Mouse (Mus musculus) lung, adult 2 months (tissue): Measurements from ENCODE around the gene Rex1bd. TPM values are rescaled to one million over a fixed set of nuclear protein-coding genes. Genes with fewer than 3 reads are reported as not detected.

Experiments used
- DNase-seq: peaks from one replicate; pipeline ENCODE4 v3.0.0; 2022
- H3K4me1 ChIP-seq: fragments of 200-500 bp; 2 replicates; pipeline ENCODE4 v1.6.1; 2011; ENCODE audit warnings: low read length; ENCODE audit not compliant: control insufficient read depth, insufficient read depth
- H3K4me3 ChIP-seq: fragments of 200-500 bp; replicated peaks from 2 replicates; pipeline ENCODE3; 2011; ENCODE audit warnings: low read depth, mild to moderate bottlenecking, control low read depth, low read length; ENCODE audit errors: extremely low read depth
- CTCF ChIP-seq: fragments of 200-500 bp; IDR thresholded peaks from 2 replicates; pipeline ENCODE4 v1.5.1; 2011; ENCODE audit warnings: mild to moderate bottlenecking, low read length, control low read depth; ENCODE audit not compliant: insufficient read depth
- POLR2A ChIP-seq: fragments of 200-500 bp; IDR thresholded peaks from 2 replicates; pipeline ENCODE4 v1.6.1; 2011; ENCODE audit warnings: low read depth, mild to moderate bottlenecking, control low read depth, low read length, borderline replicate concordance; ENCODE audit errors: extremely low read depth
- WGBS: fragments of 180-500 bp; shearing (Covaris S2); methylation state at CpG from one replicate; pipeline ENCODE4 v1.1.7; 2018; 5-methylcytosine and 5-hydroxymethylcytosine counted together
- polyA plus RNA-seq: library from polyadenylated mRNA; depleted of rRNA; stranded (reverse); fragments of >200 nt; gene quantifications from 2 replicates; pipeline ENCODE4 v1.2.3, GENCODE M21; 2012

Gene Rex1bd
- polyA plus RNA-seq, 1 experiment = 145 TPM

DNA sequence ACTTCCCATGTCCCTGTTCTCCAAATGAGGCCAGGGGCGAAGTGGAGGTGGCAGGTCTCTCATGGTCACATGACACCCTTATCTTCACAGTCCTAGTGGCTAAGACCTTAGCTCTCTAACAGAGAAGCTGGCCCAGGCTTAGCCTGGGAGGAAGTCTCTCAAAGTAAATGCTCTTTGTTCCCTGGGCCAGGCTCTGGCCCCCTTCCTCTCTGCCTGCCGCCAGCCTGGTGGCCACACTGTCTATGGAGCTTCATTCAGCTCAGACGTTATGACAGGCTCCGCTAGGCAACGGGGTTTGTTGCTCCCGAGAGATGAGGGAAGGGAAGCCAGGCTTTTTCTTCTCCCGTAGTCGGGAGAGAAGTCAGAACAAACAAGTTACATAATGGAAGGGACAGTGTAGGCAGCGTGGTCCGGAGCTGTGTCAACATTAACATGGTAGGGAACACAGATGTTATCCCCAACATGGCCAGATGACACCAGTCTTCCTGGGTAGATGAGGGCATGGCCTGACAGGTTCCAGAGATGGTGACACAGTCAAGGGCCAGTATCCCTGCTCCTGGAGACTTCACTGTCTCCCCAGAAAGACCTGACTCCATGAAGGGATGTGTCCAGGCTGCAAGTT, 37.1 kb downstream of the Rex1bd start:
- TF ChIP-seq CTCF = no peak
- no peak for TF ChIP-seq POLR2A
- WGBS = 17% methylated on average over 10 of the region's 10 CpGs
- no peak overlapping the region for H3K4me3 ChIP-seq
- no peak for DNase-seq
- H3K4me1 ChIP-seq = peaks cover 26% of the 10 kb centered on the region

DNA sequence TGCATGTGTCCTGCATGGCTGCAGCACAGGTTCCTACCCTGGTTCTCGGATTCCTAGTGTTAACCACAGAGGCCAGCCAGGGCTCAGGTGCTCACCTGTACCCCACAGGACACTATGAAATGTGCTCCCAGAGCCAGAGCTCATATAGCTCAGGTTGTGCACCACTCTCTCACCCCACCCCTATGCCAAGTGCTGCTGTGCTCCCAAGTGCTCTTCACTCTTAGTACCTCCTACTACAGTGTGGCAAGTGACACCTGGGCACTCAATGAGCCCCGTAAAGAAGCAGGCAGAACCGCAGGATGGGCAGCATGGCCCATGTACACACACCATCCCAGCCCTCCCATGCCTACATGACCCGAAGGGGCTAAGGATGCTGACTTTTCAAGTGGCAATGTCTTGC, 37.8 kb downstream of the Rex1bd start:
- H3K4me1 ChIP-seq = peaks cover 26% of the 10 kb centered on the region
- 76% methylated on average over 4 of the region's 4 CpGs for WGBS
- TF ChIP-seq CTCF = no peak
- TF ChIP-seq POLR2A = no peak
- no peak overlapping the region for H3K4me3 ChIP-seq
- DNase-seq = no peak

DNA sequence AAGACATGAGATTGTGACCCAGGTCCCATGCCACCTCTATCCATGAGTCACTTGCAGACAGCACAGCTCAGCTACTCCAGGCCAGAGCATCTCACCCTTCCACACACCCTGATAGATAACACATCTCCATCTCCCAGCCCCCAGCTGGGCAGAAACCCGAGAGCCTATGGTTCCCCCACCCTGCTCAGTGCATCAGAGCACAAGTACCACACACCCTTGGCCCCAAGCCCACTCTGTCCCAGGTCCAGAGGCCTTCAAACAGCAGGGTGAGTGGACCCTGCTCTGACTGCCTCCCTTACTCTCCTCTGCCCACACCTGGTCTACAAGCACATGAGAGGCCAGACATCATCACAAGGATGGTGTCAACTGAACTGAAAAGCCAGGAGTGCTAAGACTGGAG, 38.6 kb downstream of the Rex1bd start:
- 62% methylated on average over 1 of the region's 1 CpGs for WGBS
- TF ChIP-seq POLR2A (no peak), CTCF (no peak)
- no peak for DNase-seq
- H3K4me1 ChIP-seq = peaks cover 26% of the 10 kb centered on the region
- H3K4me3 ChIP-seq = no peak overlapping the region

DNA sequence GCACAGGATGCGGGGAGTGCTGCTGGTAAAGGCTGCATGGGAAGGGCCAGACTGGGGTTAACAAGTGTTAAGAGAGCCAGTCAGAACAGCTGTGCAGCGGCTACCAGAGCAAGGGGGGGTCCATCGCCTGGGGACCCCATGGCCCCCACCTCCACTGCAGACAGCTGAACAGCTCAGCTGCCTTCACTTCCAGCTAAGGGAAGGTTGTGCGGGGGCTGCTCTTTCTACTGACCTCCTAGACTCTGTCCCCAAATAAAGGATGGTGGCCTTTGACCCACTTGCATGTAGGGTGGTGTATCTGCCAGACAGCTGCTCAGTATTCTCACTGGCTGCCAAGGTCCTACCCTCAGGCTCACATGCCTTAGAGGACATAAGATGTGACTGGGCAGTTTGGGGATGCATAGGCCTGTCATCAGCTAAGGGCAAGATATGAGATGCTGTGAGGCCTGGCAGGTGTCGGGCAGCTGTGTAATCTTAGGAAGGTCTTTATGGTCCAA, 39.3 kb downstream of the Rex1bd start:
- H3K4me3 ChIP-seq = no peak overlapping the region
- no peak for DNase-seq
- H3K4me1 ChIP-seq = peaks cover 26% of the 10 kb centered on the region
- WGBS = 57% methylated on average over 5 of the region's 5 CpGs
- TF ChIP-seq CTCF (no peak), POLR2A (no peak)

DNA sequence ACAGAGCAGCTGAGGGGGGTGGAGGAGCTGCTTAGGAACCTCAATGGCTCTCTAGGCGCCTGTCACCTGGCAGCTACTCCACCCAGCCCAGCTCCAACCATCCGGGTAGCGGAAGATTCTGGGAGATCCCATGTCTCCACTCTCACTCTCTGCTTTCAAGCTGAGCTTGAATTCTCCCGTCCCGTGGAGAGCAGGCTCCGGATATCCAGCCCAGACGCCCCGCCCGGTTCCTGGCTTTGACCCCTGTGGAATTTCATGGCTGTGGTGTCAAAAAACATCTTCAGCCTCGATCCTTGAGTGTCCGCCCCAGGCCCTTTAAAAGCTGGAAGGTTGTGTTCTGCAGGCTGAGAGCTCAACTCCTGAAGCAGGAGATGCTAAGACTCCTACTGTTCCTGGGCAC, 39.8 kb downstream of the Rex1bd start:
- no peak for DNase-seq
- TF ChIP-seq CTCF (no peak), POLR2A (no peak)
- Histone ChIP-seq H3K4me3 (no peak overlapping the region), H3K4me1 (peaks cover 26% of the 10 kb centered on the region)
- 27% methylated on average over 11 of the region's 11 CpGs for WGBS

DNA sequence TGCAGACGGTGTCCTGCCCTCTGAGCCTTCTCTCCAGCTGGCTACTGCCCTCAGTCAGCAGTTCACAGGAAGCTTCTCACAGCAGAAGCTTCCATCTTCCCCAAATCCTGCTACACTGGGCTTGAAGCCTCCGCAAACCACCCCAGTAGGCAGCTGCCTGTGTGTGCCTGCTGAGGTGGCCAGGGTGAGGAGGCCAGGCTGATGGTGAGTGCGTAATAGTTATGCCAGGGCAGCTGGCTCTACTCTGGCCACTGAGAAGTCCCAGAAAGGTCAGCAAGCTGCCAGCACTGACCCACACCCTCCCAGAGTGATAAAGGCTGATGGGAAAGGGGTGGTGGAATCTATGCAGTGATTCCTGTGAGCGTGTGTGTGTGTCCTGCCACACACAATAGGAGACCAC, 40.2 kb downstream of the Rex1bd start:
- Histone ChIP-seq H3K4me1 (peaks cover 26% of the 10 kb centered on the region), H3K4me3 (no peak overlapping the region)
- TF ChIP-seq CTCF (no peak), POLR2A (no peak)
- WGBS = 76% methylated on average over 4 of the region's 4 CpGs
- DNase-seq = no peak

DNA sequence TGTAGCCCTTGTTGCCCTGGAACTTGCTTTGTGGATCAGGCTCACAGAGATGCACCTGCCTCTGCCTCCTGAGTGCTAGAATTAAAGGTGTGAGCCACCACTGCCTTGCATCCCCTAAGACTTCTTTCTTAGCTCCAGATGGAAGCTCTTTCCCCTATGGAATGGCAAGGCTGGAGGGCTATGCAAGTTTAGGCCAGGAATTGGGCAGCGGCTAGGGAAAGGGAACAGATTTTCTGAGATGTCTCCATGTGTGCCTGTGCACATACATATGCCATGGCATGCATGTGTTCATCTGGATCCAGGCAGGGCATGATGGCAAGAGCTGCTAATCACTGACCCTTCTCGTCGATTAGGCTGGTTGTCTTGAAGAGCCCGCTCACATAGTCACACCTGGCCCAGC, 40.9 kb downstream of the Rex1bd start:
- no peak for TF ChIP-seq POLR2A
- TF ChIP-seq CTCF = no peak
- 96% methylated on average over 4 of the region's 4 CpGs for WGBS
- H3K4me1 ChIP-seq = peaks cover 26% of the 10 kb centered on the region
- no peak overlapping the region for H3K4me3 ChIP-seq
- DNase-seq = no peak

DNA sequence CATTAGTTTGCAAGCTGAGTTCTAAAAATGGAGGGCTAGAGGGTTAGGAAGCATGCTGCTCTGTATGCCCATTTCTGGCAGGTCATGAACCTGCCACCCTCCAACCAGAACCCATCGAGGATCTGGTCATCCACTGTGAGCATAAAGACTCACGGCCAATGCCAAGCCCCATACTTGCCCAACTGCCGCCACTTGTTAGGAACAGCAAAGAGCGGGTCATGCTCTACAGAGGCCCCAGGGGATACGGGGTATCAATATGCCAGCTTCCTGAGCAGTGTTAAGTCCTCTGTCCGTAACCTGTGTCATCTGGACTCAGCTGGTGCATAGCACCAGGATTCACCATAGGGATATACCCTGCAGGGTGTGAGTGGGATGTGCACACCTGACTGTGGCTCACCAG, 42.4 kb downstream of the Rex1bd start:
- Histone ChIP-seq H3K4me3 (no peak overlapping the region), H3K4me1 (peaks cover 21% of the 10 kb centered on the region)
- 90% methylated on average over 6 of the region's 6 CpGs for WGBS
- DNase-seq = no peak
- TF ChIP-seq CTCF (no peak), POLR2A (no peak)

DNA sequence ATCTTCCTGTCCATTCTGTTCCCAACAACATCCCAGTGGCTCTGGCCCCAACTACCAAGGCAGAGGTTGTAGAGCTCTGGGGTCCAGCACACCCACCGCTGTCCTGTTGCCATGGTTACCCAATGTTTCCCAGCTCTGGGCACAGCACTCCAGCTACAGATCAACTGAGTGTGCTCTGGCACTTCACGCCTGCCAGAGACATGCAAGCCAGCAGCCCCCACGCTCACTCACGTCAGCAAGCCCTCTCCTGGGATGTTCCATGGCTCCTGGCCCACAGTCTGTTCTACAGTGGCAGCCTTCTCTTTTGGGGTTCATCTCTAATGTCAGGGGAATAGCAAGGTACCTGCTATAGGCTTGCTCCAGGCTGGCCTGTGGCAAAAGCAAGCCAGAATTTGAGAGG, 43.2 kb downstream of the Rex1bd start:
- no peak overlapping the region for H3K4me3 ChIP-seq
- TF ChIP-seq CTCF (no peak), POLR2A (no peak)
- peaks cover 14% of the 10 kb centered on the region for H3K4me1 ChIP-seq
- 74% methylated on average over 4 of the region's 4 CpGs for WGBS
- DNase-seq = no peak

DNA sequence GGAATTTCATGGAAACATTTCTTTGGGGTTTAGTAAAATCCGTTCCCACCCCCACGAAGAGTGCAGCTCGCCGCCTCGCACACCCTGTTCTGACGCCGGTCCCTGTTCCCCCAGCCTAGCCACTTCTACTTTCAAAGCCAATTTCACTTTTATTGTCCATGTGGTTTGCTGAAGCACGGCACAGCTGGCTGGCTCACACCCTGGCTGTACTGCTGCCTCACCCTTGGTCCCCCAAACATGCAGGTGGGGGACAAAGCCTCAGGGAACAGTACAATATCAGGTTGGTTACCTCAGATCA, 44.1 kb downstream of the Rex1bd start:
- no peak for TF ChIP-seq CTCF
- no peak for TF ChIP-seq POLR2A
- DNase-seq = no peak
- 84% methylated on average over 8 of the region's 8 CpGs for WGBS
- Histone ChIP-seq H3K4me3 (no peak overlapping the region), H3K4me1 (peaks cover 9% of the 10 kb centered on the region)

DNA sequence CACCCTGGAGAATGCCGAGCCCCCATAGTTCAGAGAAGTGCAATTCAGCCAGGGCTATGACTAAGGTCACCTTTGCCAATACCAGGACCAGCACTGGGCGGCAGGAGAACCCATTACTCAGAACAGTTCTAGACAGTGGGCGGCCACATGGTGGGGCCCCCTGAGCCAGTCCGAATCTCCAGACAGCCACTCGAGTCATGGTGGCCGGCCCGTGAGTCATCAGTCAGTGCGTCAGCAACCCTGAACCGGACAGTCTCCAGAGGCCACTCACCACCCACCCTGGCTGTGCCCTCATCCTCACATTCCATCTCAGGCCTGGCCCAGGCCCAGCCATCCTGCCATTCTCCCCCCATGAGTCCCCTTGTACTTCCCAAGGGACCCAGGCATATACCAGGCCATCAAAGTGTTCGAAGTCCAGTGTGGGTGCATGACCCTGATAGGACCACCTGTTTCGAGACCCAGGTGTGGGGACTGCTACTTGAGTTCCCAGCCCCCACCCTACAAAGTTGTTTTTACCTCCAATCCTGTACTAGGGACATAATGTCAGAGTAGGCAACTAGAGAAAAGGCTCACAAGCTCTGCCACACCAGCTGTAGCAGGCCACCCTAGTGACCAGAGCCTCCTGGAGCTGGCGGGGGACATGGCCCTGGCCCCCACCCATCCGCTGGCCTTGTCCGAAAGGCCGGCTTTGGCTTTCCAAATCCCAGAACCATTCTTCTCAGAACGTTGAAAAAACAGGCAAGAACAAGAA, 44.6 kb downstream of the Rex1bd start:
- no peak for DNase-seq
- 72% methylated on average over 16 of the region's 16 CpGs for WGBS
- TF ChIP-seq POLR2A (no peak), CTCF (no peak)
- H3K4me3 ChIP-seq = no peak overlapping the region
- H3K4me1 ChIP-seq = peaks cover 7% of the 10 kb centered on the region
